Mouse (Mus musculus): ENCODE data around the gene Olfr224. TPM values are rescaled to one million over a fixed set of nuclear protein-coding genes. Genes with fewer than 3 reads are reported as not detected.

The Olfr224 gene
- total RNA-seq, 4 experiments from 2014 or later: not detected

GRCm38 (mm10) chr11:58518916-58519315 lies 51.4 kb downstream of the Olfr224 start:
- DNase-seq (ENCODE audit: low spot score): peak; percentile 53

Other genes starting within 250 kb of the Olfr224 start
- gene Zfp672, start 240.2 kb downstream of the Olfr224 start, total RNA-seq (2022): 10 to 100 TPM; 41.4 to 45.8 (median 45.2) TPM
- gene Sh3bp5l, start 239.8 kb downstream of the Olfr224 start, total RNA-seq (2022): 10 to 100 TPM; 25.4 to 36.8 (median 30.4) TPM
- gene Lypd8, start 191.5 kb downstream of the Olfr224 start, total RNA-seq (2022): not detected
- not detected for gene 1810065E05Rik, start 149.4 kb downstream of the Olfr224 start, total RNA-seq (2022)
- not detected for gene Gm12253, start 138.0 kb downstream of the Olfr224 start, total RNA-seq (2022)
- gene Lypd9, start 117.6 kb downstream of the Olfr224 start, total RNA-seq (2022): not detected
- gene Olfr30, start 108.3 kb downstream of the Olfr224 start, total RNA-seq (2022): not detected
- gene Olfr332, start 78.0 kb downstream of the Olfr224 start, total RNA-seq (2022): not detected
- not detected for gene Olfr331, start 68.0 kb downstream of the Olfr224 start, total RNA-seq (2022)
- gene Olfr330, start 35.7 kb downstream of the Olfr224 start, total RNA-seq (2022): not detected
- not detected for gene Olfr329-ps, start 24.1 kb downstream of the Olfr224 start, total RNA-seq (2022)
- gene Olfr328, start 14.9 kb downstream of the Olfr224 start, total RNA-seq (2022): not detected
- gene Olfr325, start 7.2 kb upstream of the Olfr224 start, total RNA-seq (2022): not detected
- not detected for gene Olfr324, start 24.6 kb upstream of the Olfr224 start, total RNA-seq (2022)
- 1 to 10 TPM; 3.2 to 9.2 (median 6.2) TPM for gene 2210407C18Rik, start 45.5 kb upstream of the Olfr224 start, total RNA-seq (2022)
- gene Olfr323, start 59.9 kb upstream of the Olfr224 start, total RNA-seq (2022): not detected
- not detected for gene Trim58, start 69.9 kb upstream of the Olfr224 start, total RNA-seq (2022)
- not detected for gene Olfr322, start 88.2 kb upstream of the Olfr224 start, total RNA-seq (2022)
- not detected for gene Olfr320, start 110.5 kb upstream of the Olfr224 start, total RNA-seq (2022)
- gene Olfr319, start 128.6 kb upstream of the Olfr224 start, total RNA-seq (2022): not detected
- not detected for gene Olfr318, start 153.5 kb upstream of the Olfr224 start, total RNA-seq (2022)
- gene Olfr317, start 168.7 kb upstream of the Olfr224 start, total RNA-seq (2022): not detected
- not detected for gene Olfr316, start 182.2 kb upstream of the Olfr224 start, total RNA-seq (2022)
- gene Olfr315, start 202.6 kb upstream of the Olfr224 start, total RNA-seq (2022): not detected
- gene Olfr314, start 212.4 kb upstream of the Olfr224 start, total RNA-seq (2022): not detected
- gene Fam183b, start 231.4 kb upstream of the Olfr224 start, total RNA-seq (2022): under 1 TPM in 2 of 4 experiments, not detected in 2; 0.52 to 0.69 TPM
- not detected for gene Olfr313, start 244.4 kb upstream of the Olfr224 start, total RNA-seq (2022)